Mouse (Mus musculus) kidney, adult 11 months (tissue): Measurements from ENCODE around the gene Elf1.

Source experiments
- DNase-seq: peaks from one replicate; pipeline ENCODE4 v3.0.0; 2022

Gene Elf1

GRCm38 (mm10) chr14:79490246-79490645 is 9.3 kb downstream of the Elf1 start:
- no peak for DNase-seq

- no peak for DNase-seq
Observed at GRCm38 (mm10) chr14:79494349-79494748, 13.4 kb downstream of the Elf1 start.

GRCm38 (mm10) chr14:79499326-79499725 is 18.3 kb downstream of the Elf1 start:
- no peak for DNase-seq

GRCm38 (mm10) chr14:79500756-79501155 is 19.8 kb downstream of the Elf1 start:
- DNase-seq, result no peak

GRCm38 (mm10) chr14:79503371-79504075 is 22.5 kb downstream of the Elf1 start:
- peak; percentile 61 for DNase-seq

GRCm38 (mm10) chr14:79504246-79505006 is 23.4 kb downstream of the Elf1 start:
- no peak for DNase-seq

GRCm38 (mm10) chr14:79506207-79506606 is 25.2 kb downstream of the Elf1 start:
- no peak for DNase-seq

GRCm38 (mm10) chr14:79507846-79508245 is 26.9 kb downstream of the Elf1 start:
- no peak for DNase-seq

GRCm38 (mm10) chr14:79508662-79509305 is 27.8 kb downstream of the Elf1 start:
- DNase-seq, result no peak

- DNase-seq, result no peak
Observed at GRCm38 (mm10) chr14:79511521-79511920, 30.5 kb downstream of the Elf1 start.

- no peak for DNase-seq
Observed at GRCm38 (mm10) chr14:79513951-79514350, 33.0 kb downstream of the Elf1 start.

GRCm38 (mm10) chr14:79515100-79515499 is 34.1 kb downstream of the Elf1 start:
- no peak for DNase-seq

GRCm38 (mm10) chr14:79515511-79516242 is 34.7 kb downstream of the Elf1 start:
- DNase-seq, result peak; percentile 62

- no peak for DNase-seq
Observed at GRCm38 (mm10) chr14:79516243-79516610, 35.2 kb downstream of the Elf1 start.

- no peak for DNase-seq
Observed at GRCm38 (mm10) chr14:79516751-79517150, 35.8 kb downstream of the Elf1 start.

- DNase-seq, result no peak
Observed at GRCm38 (mm10) chr14:79517185-79517740, 36.3 kb downstream of the Elf1 start.

GRCm38 (mm10) chr14:79518123-79518522 is 37.1 kb downstream of the Elf1 start:
- DNase-seq, result no peak

GRCm38 (mm10) chr14:79518761-79519662 is 38.0 kb downstream of the Elf1 start:
- DNase-seq, result no peak

- DNase-seq, result no peak
Observed at GRCm38 (mm10) chr14:79519663-79519975, 38.6 kb downstream of the Elf1 start.

- no peak for DNase-seq
Observed at GRCm38 (mm10) chr14:79520612-79521011, 39.6 kb downstream of the Elf1 start.

GRCm38 (mm10) chr14:79521056-79521455 is 40.1 kb downstream of the Elf1 start:
- no peak for DNase-seq
